Mouse (Mus musculus) ES-CJ7 (cell line): ENCODE measurements around the gene Cercam.

Source experiments
- DNase-seq: peaks from one replicate; pipeline ENCODE4 v3.0.0; 2011; ENCODE audit warnings: low read depth, low spot score

The Cercam gene

GRCm38 (mm10) chr2:29853736-29854135 lies 15.2 kb upstream of the Cercam start:
- no peak for DNase-seq

DNA sequence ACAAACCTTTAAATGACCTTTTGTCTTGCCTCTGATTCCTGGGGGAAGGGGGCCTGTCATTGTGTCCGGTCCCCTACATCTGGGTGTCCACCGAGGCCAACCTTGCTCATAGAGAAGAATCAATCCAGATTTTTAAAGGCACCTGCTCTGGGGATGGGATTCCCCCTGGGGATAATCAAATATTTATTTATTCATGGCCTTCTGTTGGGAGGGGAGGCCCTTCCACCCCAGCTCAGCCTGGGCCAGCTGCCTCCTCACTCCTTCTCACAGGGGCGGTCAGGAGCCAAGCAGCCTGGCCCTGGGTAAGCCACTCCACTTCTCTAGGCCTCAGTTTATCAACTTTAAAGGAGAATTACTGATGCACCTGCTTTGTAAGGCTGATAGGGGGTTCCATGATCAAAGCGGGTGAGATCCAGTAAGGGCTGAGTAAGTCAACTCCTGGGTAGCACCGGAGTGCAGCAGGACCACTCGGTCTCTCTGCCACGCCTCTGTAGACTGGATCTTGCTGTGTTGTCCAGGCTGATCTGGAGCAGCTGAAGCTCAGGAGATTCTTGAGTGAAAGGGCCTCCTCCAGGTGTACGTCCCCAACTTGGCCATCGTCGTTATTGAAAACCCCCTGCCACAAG lies 13.3 kb upstream of the Cercam start:
- DNase-seq = no peak

DNA sequence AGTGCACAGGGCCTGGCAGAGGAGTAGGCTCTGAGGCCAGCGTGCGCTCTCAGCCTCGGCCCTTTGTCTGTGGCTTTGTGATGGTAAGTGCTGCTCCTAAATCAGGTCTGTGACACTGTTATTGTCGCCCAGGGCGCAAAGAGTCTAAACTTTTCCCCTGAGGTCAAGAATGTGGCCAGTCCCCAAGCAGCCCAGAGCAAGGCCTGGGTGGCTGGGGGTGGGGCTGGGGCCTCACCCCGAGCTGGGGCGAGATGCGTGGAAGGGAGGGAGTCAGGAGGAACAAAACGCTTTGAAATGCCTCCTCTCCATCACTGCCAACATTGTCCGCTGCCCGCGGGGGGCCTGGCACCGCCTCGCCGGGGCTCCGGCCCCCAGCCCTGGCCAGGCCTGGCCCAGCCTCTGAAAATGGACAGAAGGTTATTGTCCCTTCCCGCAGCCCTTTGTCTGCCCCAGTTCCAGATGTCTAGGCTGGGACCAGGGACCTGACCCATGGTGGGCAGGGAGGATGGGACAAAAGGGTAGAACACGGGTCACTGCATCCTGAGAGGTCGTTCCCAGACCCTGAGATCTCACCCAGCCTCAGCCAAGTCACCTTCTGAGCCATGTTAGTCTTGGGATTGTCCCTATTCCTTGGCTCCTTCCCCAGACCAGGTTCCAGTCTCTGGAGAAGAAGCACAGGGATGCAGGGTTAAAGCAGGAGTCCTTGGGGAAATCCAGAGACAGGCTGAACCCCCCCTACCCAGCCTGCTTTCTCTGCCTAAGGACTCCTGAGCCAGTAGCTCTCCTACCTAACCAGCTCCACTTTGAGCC lies 12.3 kb upstream of the Cercam start:
- peak; percentile 44 for DNase-seq

DNA sequence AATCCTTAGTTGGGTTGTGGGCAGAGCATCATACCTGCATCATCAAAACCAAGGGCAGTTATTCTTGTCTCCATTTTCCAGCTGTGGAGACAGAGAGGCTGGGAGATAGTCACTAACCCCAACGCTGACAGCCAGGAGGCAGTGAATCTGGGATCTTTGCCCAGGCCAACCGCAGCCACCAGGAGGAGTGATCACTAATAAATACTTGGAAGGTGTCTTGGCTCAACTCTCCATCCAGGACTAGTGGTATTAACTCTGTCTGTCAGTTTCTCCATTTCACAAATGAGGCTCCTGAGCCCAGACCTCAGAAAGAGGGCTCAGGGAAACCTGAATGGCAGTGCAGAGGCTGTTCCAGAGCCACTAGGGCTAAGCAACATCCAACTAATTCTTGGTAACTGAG lies 11.6 kb upstream of the Cercam start:
- DNase-seq = no peak

GRCm38 (mm10) chr2:29857967-29858366 lies 11.0 kb upstream of the Cercam start:
- no peak for DNase-seq

- peak; percentile 71 for DNase-seq
Measured at GRCm38 (mm10) chr2:29858748-29859473, 10.1 kb upstream of the Cercam start.

- DNase-seq = no peak
Measured at GRCm38 (mm10) chr2:29865125-29865524, 3.8 kb upstream of the Cercam start.

GRCm38 (mm10) chr2:29869646-29870451 lies 885 bp downstream of the Cercam start:
- DNase-seq = peak; percentile 44

DNA sequence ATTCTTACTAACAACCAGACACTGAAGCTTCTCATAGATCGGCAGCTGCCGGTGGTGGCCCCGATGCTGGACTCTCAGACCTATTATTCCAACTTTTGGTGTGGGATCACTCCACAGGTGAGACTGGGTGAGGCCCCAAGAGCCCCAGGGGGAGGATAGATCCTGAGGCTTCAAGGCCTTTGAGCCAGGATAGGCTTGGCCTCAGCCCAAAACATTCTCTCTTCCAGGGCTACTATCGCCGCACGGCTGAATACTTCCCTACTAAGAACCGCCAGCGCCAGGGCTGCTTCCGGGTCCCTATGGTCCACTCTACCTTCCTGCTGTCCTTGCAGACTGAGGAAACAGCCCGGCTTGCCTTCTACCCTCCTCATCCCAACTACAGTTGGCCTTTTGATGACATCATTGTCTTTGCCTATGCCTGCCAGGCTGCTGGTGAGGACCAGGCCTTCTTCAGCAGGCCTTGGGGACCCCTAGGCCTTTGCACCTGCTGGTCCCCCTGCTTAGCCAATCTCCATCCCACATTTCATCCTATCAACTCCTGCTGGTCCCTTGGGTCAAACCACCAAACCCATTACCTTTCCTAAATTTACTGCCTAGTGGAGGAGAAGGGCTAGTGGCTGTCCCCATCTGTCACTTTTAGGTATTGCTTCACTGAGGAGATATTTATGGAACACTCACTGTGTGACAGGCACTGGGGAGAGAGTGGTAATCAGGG lies 3.8 kb downstream of the Cercam start:
- no peak for DNase-seq

DNA sequence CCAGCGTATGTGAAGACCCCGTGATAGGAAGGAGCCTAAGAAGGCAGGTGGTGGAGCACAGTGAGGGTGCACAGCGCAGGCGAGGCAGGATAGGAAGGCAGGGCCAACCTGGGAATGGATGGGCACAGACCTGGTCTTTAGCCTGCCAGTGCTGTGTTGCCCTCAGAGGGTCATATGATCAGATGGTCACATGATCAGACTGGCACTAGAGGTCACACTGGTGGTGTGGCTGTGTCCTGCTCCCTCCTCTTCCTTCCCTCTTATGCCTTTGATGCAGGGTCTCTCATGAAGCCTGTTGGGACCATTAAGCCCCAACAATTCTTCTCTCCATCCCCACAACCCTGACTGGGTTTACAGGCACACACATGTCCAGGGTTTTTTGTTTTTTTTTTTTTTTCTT lies 4.8 kb downstream of the Cercam start:
- DNase-seq = no peak

- no peak for DNase-seq
Measured at GRCm38 (mm10) chr2:29878061-29878460, 9.1 kb downstream of the Cercam start.

DNA sequence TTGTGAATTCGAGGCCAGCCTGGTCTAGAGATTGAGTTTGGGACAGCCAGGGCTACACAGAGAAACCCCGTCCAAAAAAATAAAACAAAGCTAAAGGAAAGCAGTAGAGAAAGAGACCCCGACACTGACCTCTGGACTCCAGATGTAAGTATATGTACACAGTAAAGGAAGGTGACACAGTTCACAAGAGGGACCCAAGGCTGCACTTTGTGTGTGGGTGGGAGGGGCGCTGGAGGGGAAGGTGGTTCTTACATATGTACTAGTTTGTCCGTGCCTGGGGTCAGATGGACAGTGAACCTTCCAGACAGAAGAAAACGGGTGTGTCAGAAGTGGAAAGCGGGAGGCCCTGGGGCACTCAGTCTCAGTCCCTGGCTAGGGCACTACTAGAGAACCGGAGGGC lies 10.2 kb downstream of the Cercam start:
- DNase-seq = no peak

GRCm38 (mm10) chr2:29879964-29880830 lies 11.2 kb downstream of the Cercam start:
- DNase-seq = peak; percentile 58

DNA sequence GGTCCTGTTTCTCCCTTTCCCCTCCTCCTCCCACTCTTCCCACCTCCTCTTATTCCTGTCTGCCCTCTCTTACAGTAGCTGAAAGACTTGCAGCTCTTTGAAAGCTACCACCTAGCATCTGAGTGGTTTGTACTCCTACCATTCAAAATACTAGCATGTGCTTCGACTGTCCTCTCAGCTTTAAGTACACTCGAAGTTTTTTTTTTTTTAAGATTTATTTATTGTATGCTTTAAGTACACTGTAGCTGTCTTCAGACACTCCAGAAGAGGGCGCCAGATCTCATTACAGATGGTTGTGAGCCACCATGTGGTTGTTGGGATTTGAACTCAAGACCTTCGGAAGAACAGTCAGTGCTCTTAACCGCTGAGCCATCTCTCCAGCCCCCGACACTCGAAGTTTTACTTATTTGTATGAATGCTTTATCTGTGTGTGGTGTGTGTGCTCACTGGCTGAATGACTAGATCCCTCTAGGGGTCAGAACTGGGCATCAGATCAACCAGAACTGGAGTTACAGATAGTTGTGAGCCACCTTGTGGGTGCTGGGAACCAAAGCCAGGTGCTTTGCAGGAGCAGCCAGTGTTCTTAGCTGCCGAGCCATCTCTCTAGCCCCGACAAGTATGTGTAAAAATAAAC lies 17.8 kb downstream of the Cercam start:
- DNase-seq = peak; percentile 37

- DNase-seq = peak; percentile 98
Measured at GRCm38 (mm10) chr2:29889066-29889944, 20.3 kb downstream of the Cercam start, which contains the start of gene Odf2. Gene Odf2, plus strand, starts transcription at chr2:29889221.

DNA sequence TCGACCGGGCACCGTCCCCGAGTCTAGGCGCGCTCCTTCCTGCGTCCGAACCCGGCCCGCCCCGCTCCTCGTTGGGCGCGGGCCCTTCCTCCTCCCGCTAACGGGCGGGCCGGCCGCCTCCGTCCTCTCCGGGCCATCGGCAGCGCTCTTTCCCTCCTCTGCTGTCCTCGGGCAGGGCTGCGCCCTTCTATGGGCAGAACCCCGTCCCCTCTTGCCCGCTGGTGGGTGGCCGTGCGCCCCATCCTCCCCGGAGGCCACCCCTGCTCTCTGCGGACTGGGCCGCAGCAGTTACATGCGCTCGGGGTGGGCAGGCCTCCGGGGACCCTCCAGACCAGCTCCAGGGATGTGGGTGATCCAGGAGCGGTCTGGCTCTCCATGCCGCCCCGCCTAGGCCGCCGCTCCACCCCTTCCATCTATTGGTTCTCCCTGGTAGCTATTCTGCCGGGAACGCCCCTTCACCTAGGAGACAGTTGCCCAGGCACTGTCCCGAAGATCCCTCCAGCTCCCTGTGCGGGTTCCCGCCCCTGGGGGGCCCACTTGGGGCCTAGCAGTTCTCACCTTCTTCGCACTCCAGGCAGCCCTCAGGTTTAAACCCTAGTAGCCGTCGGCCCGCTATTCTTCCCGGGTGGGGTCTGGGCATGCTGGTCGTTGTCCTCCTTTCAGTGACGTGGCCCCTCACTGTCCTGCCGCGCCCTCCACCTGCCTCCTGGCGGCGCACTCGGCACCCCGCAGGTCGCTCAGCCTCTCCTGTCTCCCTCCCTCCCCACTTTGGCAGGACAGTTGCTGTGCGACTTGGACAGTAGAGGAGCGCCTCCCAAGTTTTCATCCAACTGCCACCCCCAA lies 21.2 kb downstream of the Cercam start:
- peak; percentile 88 for DNase-seq

DNA sequence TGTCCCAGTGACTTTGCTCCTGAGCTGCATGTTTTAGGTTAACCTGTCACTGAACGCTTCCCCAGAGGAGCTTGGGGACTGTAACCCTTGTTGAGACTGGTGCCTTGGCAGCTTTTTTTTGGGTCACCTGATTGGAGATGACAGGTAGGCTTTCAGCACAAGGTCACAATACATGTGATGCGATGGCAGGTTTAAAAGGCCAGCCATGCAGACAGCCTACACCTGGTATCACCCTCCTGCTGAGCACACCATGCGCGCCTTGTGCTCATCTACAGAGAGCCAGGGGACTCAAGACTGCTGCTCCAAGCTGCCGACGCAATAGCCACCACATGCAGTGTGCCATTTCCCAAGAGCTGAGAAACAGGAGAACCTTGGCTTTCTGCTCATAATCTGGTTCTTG lies 22.8 kb downstream of the Cercam start:
- no peak for DNase-seq

DNA sequence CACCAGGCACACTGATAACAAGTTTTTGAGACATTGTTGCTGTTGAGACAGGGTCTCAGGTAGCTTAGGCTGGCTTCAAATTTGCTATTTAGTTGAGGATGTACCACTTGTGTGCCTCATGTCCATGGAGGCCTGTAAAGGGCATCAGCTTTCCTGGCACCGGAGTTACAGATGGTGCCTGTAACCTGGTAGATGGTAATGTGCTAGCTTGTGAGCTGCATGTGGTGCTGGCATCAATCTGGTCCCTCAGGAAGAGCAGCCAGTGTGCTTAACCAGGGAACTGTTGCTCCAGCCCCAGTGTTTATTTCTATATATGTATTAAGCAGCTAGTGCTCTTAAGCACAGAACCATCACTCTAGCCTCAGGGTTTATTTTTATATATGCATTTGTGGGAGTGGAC lies 27.1 kb downstream of the Cercam start:
- no peak for DNase-seq
